Mouse (Mus musculus) MEL (cell line): ENCODE results near the gene Zcchc9. TPM values are rescaled to one million over a fixed set of nuclear protein-coding genes. Genes with fewer than 3 reads are reported as not detected.

Experiments used
- DNase-seq: peaks from one replicate; pipeline ENCODE4 v3.0.0; 2011; ENCODE audit warnings: low read depth, low spot score
- H3K27ac ChIP-seq: 2 replicates; pipeline ENCODE4 v1.5.1; 2012; ENCODE audit warnings: low read depth, mild to moderate bottlenecking, control low read depth, low read length, moderate library complexity; ENCODE audit not compliant: control insufficient read depth
- H3K27me3 ChIP-seq, 2 experiments: fragments of 150-350 bp in 1 of 2; sonication (generic) in 1 of 2; 2 replicates each; pipeline ENCODE4 v1.6.1; 2012; ENCODE audit warnings: low read length in 2 of 2, mild to moderate bottlenecking in 2 of 2, improper control_type of control experiment in 1 of 2, moderate library complexity in 1 of 2; ENCODE audit not compliant: insufficient read depth in 2 of 2, control insufficient read depth in 1 of 2
- H3K36me3 ChIP-seq, 2 experiments: 2 replicates each; pipeline ENCODE4 v1.6.1; 2012 to 2014; ENCODE audit warnings: low read length in 2 of 2, improper control_type of control experiment in 1 of 2, inconsistent platforms in 1 of 2, mild to moderate bottlenecking in 1 of 2; ENCODE audit not compliant: insufficient read depth in 2 of 2, control insufficient read depth in 1 of 2
- H3K4me1 ChIP-seq, 2 experiments: fragments of 150-350 bp in 1 of 2; sonication (generic) in 1 of 2; 2 replicates each; pipeline ENCODE4 v1.6.1; 2012; ENCODE audit warnings: low read length in 2 of 2, improper control_type of control experiment in 1 of 2, mild to moderate bottlenecking in 1 of 2; ENCODE audit not compliant: insufficient read depth in 2 of 2, control insufficient read depth in 1 of 2
- H3K4me3 ChIP-seq, 2 experiments: fragments of 150-350 bp in 1 of 2; sonication (generic) in 1 of 2; 2 replicates each; pipeline ENCODE4 v1.5.1; 2012; ENCODE audit warnings: low read depth in 2 of 2, low read length in 2 of 2, mild to moderate bottlenecking in 2 of 2, moderate library complexity in 2 of 2, control low read depth in 1 of 2, improper control_type of control experiment in 1 of 2; ENCODE audit not compliant: control insufficient read depth in 1 of 2, insufficient read depth in 1 of 2
- H3K79me2 ChIP-seq: 2 replicates; pipeline ENCODE4 v1.6.1; 2012; ENCODE audit warnings: mild to moderate bottlenecking, low read length, moderate library complexity; ENCODE audit not compliant: control insufficient read depth, poor library complexity, insufficient read depth
- H3K9ac ChIP-seq: 2 replicates; pipeline ENCODE4 v1.6.1; 2012; ENCODE audit warnings: low read depth, mild to moderate bottlenecking, control low read depth, low read length, moderate library complexity; ENCODE audit not compliant: control insufficient read depth, poor library complexity, severe bottlenecking
- H3K9me3 ChIP-seq: fragments of 150-350 bp; sonication (generic); replicated peaks from 2 replicates; pipeline ENCODE4 v1.6.1; 2012; ENCODE audit warnings: mild to moderate bottlenecking, low read length, improper control_type of control experiment, moderate library complexity; ENCODE audit not compliant: insufficient read depth
- BHLHE40 ChIP-seq: IDR thresholded peaks from 2 replicates; pipeline ENCODE4 v1.6.1; 2012; ENCODE audit warnings: low read depth, mild to moderate bottlenecking, inconsistent platforms, low read length, improper control_type of control experiment, borderline replicate concordance
- CHD1 ChIP-seq: IDR thresholded peaks from 2 replicates; pipeline ENCODE4 v1.6.1; 2012; ENCODE audit warnings: low read depth, mild to moderate bottlenecking, inconsistent platforms, low read length, improper control_type of control experiment
- CHD2 ChIP-seq: IDR thresholded peaks from 2 replicates; pipeline ENCODE4 v1.6.1; 2011; ENCODE audit warnings: low read length, improper control_type of control experiment
- CTCF ChIP-seq, 3 experiments: IDR thresholded peaks in 2 of 3; conservative IDR thresholded peaks in 1 of 3; 2 replicates each; pipeline ENCODE4 v1.5.1; 2011 to 2012; ENCODE audit warnings: low read length in 3 of 3, low read depth in 2 of 3, mild to moderate bottlenecking in 2 of 3, improper control_type of control experiment in 1 of 3, inconsistent platforms in 1 of 3, mixed read lengths in 1 of 3, moderate library complexity in 1 of 3; ENCODE audit not compliant: control insufficient read depth in 1 of 3, insufficient read depth in 1 of 3, poor library complexity in 1 of 3, severe bottlenecking in 1 of 3
- E2F4 ChIP-seq: IDR thresholded peaks from 2 replicates; pipeline ENCODE4 v1.6.1; 2011; ENCODE audit warnings: low read depth, low read length, improper control_type of control experiment, borderline replicate concordance
- ELF1 ChIP-seq: IDR thresholded peaks from 2 replicates; pipeline ENCODE4 v1.6.1; 2014; ENCODE audit warnings: low read depth, mild to moderate bottlenecking, inconsistent platforms, low read length, improper control_type of control experiment, moderate library complexity
- EP300 ChIP-seq, 2 experiments: IDR thresholded peaks; 2 replicates each; pipeline ENCODE4 v1.6.1; 2011; ENCODE audit warnings: improper control_type of control experiment in 2 of 2, low read length in 2 of 2, low read depth in 1 of 2, mild to moderate bottlenecking in 1 of 2
- ETS1 ChIP-seq: IDR thresholded peaks from 2 replicates; pipeline ENCODE4 v1.6.1; 2012; ENCODE audit warnings: low read depth, mild to moderate bottlenecking, inconsistent platforms, low read length, improper control_type of control experiment, moderate library complexity
- GABPA ChIP-seq: IDR thresholded peaks from 2 replicates; pipeline ENCODE4 v1.6.1; 2012; ENCODE audit warnings: low read depth, mild to moderate bottlenecking, inconsistent platforms, low read length, improper control_type of control experiment, moderate library complexity
- GATA1 ChIP-seq: IDR thresholded peaks from 2 replicates; pipeline ENCODE4 v1.6.1; 2011; ENCODE audit warnings: low read depth, low read length, improper control_type of control experiment
- HCFC1 ChIP-seq: IDR thresholded peaks from 2 replicates; pipeline ENCODE4 v1.6.1; 2012; ENCODE audit warnings: low read depth, mild to moderate bottlenecking, inconsistent platforms, low read length, improper control_type of control experiment, moderate library complexity
- JUND ChIP-seq: IDR thresholded peaks from 2 replicates; pipeline ENCODE4 v1.6.1; 2011; ENCODE audit warnings: low read depth, mild to moderate bottlenecking, improper control_type of control experiment, low read length
- KAT2A ChIP-seq: conservative IDR thresholded peaks from 2 replicates; pipeline ENCODE4 v1.6.1; 2012; ENCODE audit warnings: low read depth, low read length, improper control_type of control experiment, inconsistent platforms
- MAX ChIP-seq: IDR thresholded peaks from 2 replicates; pipeline ENCODE4 v1.6.1; 2011; ENCODE audit warnings: low read length, improper control_type of control experiment
- MAZ ChIP-seq: IDR thresholded peaks from 2 replicates; pipeline ENCODE4 v1.6.1; 2012; ENCODE audit warnings: low read depth, mild to moderate bottlenecking, inconsistent platforms, low read length, improper control_type of control experiment
- MEF2A ChIP-seq: IDR thresholded peaks from 2 replicates; pipeline ENCODE4 v1.6.1; 2014; ENCODE audit warnings: low read depth, mild to moderate bottlenecking, inconsistent platforms, low read length, improper control_type of control experiment; ENCODE audit not compliant: poor library complexity, insufficient replicate concordance, severe bottlenecking; ENCODE audit errors: extremely low read depth
- MYB ChIP-seq: IDR thresholded peaks from 2 replicates; pipeline ENCODE4 v1.6.1; 2011; ENCODE audit warnings: mild to moderate bottlenecking, low read depth, low read length, improper control_type of control experiment
- MYC ChIP-seq: IDR thresholded peaks from 2 replicates; pipeline ENCODE4 v1.6.1; 2011; ENCODE audit warnings: low read depth, mild to moderate bottlenecking, low read length, improper control_type of control experiment, moderate library complexity
- NELFE ChIP-seq: IDR thresholded peaks from 2 replicates; pipeline ENCODE4 v1.6.1; 2011; ENCODE audit warnings: low read depth, low read length, improper control_type of control experiment
- NRF1 ChIP-seq: IDR thresholded peaks from 2 replicates; pipeline ENCODE4 v1.6.1; 2014; ENCODE audit warnings: low read depth, mild to moderate bottlenecking, inconsistent platforms, low read length, improper control_type of control experiment, moderate library complexity; ENCODE audit not compliant: poor library complexity, insufficient read depth, severe bottlenecking
- POLR2A ChIP-seq, 2 experiments: IDR thresholded peaks; 2 replicates each; pipeline ENCODE4 v1.6.1; 2011 to 2012; ENCODE audit warnings: low read length in 2 of 2, mild to moderate bottlenecking in 2 of 2, control low read depth in 1 of 2, improper control_type of control experiment in 1 of 2, low read depth in 1 of 2, moderate library complexity in 1 of 2; ENCODE audit not compliant: control insufficient read depth in 1 of 2, insufficient read depth in 1 of 2, poor library complexity in 1 of 2
- POLR2AphosphoS2 ChIP-seq: IDR thresholded peaks from 2 replicates; pipeline ENCODE4 v1.6.1; 2011; ENCODE audit warnings: low read length, improper control_type of control experiment
- RAD21 ChIP-seq: IDR thresholded peaks from 2 replicates; pipeline ENCODE4 v1.6.1; 2011; ENCODE audit warnings: mild to moderate bottlenecking, low read depth, low read length, improper control_type of control experiment
- RCOR1 ChIP-seq: IDR thresholded peaks from 2 replicates; pipeline ENCODE4 v1.6.1; 2012; ENCODE audit warnings: low read depth, mild to moderate bottlenecking, inconsistent platforms, low read length, improper control_type of control experiment
- SIN3A ChIP-seq: IDR thresholded peaks from 2 replicates; pipeline ENCODE4 v1.6.1; 2012; ENCODE audit warnings: low read length, improper control_type of control experiment, inconsistent platforms
- SMC3 ChIP-seq: IDR thresholded peaks from 2 replicates; pipeline ENCODE4 v1.6.1; 2011; ENCODE audit warnings: low read depth, low read length, improper control_type of control experiment
- TAL1 ChIP-seq: IDR thresholded peaks from 2 replicates; pipeline ENCODE4 v1.6.1; 2012; ENCODE audit warnings: mild to moderate bottlenecking, inconsistent platforms, low read length, moderate library complexity, mixed read lengths
- TCF12 ChIP-seq: IDR thresholded peaks from 2 replicates; pipeline ENCODE4 v1.6.1; 2014; ENCODE audit warnings: low read depth, mild to moderate bottlenecking, inconsistent platforms, low read length, improper control_type of control experiment, moderate library complexity
- UBTF ChIP-seq: IDR thresholded peaks from 2 replicates; pipeline ENCODE4 v1.6.1; 2012; ENCODE audit warnings: low read depth, mild to moderate bottlenecking, inconsistent platforms, low read length, improper control_type of control experiment, moderate library complexity, borderline replicate concordance; ENCODE audit not compliant: insufficient read depth
- USF1 ChIP-seq: IDR thresholded peaks from 2 replicates; pipeline ENCODE4 v1.6.1; 2014; ENCODE audit warnings: low read depth, mild to moderate bottlenecking, inconsistent platforms, low read length, improper control_type of control experiment, moderate library complexity
- USF2 ChIP-seq, 2 experiments: IDR thresholded peaks; 2 replicates each; pipeline ENCODE4 v1.6.1; 2011 to 2012; ENCODE audit warnings: improper control_type of control experiment in 2 of 2, low read length in 2 of 2, borderline replicate concordance in 1 of 2, inconsistent platforms in 1 of 2, low read depth in 1 of 2, mild to moderate bottlenecking in 1 of 2; ENCODE audit not compliant: insufficient read depth in 1 of 2
- ZC3H11A ChIP-seq: IDR thresholded peaks from 2 replicates; pipeline ENCODE4 v1.6.1; 2012; ENCODE audit warnings: low read depth, mild to moderate bottlenecking, inconsistent platforms, low read length, improper control_type of control experiment
- ZKSCAN1 ChIP-seq: IDR thresholded peaks from 2 replicates; pipeline ENCODE4 v1.6.1; 2012; ENCODE audit warnings: low read depth, mild to moderate bottlenecking, inconsistent platforms, low read length, improper control_type of control experiment, moderate library complexity
- ZMIZ1 ChIP-seq: IDR thresholded peaks from 2 replicates; pipeline ENCODE4 v1.6.1; 2012; ENCODE audit warnings: low read depth, mild to moderate bottlenecking, inconsistent platforms, low read length, improper control_type of control experiment, moderate library complexity
- ZNF384 ChIP-seq: IDR thresholded peaks from 2 replicates; pipeline ENCODE4 v1.6.1; 2012; ENCODE audit warnings: low read depth, mild to moderate bottlenecking, inconsistent platforms, low read length, improper control_type of control experiment
- polyA plus RNA-seq, 2 experiments: library from polyadenylated mRNA; stranded (reverse) in 1 of 2; unstranded in 1 of 2; fragments of >175 nt in 1 of 2; fragments of >200 nt in 1 of 2; gene quantifications; 2 replicates each; pipeline versions ENCODE4 v1.2.1 to v1.2.4; 2012; ENCODE audit warnings: low replicate concordance in 2 of 2, low read depth in 1 of 2; ENCODE audit not compliant: insufficient read length in 2 of 2, insufficient read depth in 1 of 2, missing spikeins in 1 of 2
- total RNA-seq: library from RNA; depleted of rRNA; stranded (reverse); fragments of 300-350 nt; gene quantifications from 2 replicates; pipeline ENCODE4 v1.2.3, GENCODE M21; 2012; rRNA removed

The Zcchc9 gene
- 24.7 and 27.5 TPM in 2 replicates for total RNA-seq
- 100 to 1,000 TPM in 1 of 2 experiments, 10 to 100 TPM in 1; 37.3 to 191 TPM for polyA plus RNA-seq

GRCm38 (mm10) chr13:91807155-91807839 is at the start of gene Zcchc9:
TSS of gene Zcchc9 (minus strand) at chr13:91807705.
- peak; percentile 95 for DNase-seq
- peaks cover 10 to 18% of the 10 kb centered on the region in 2 experiments; a peak in 3 of 4 replicates for H3K36me3 ChIP-seq
- peak within 1 kb of the TSS; percentile 95 for H3K9ac ChIP-seq
- no peaks in the 10 kb centered on the region for H3K27me3 ChIP-seq
- H3K4me1 ChIP-seq, result peaks cover 0 to 5% of the 10 kb centered on the region in 2 experiments; a peak in 1 of 4 replicates
- H3K9me3 ChIP-seq, result no peaks in the 10 kb centered on the region
- peaks cover 26% of the 10 kb centered on the region for H3K79me2 ChIP-seq
- peak within 1 kb of the TSS; percentile 93 to 96 for H3K4me3 ChIP-seq
- peak within 1 kb of the TSS; percentile 99 for H3K27ac ChIP-seq
- TF ChIP-seq MAZ (no peak), SIN3A (peak; percentile 70; the same call in 1 of the 2 replicates), USF1 (no peak; the same call in 1 of the 2 replicates), GATA1 (no peak), JUND (no peak), TAL1 (no peak), MYB (no peak), USF2 (IDR thresholded peaks at IDR 0.05; ENCODE audit: borderline replicate concordance in 1 of 2, insufficient read depth in 1 of 2, low read depth in 1 of 2, low read length in 2 of 2) (no peak), SMC3 (0 out of 2 replicates have a peak, but pooled peaks have one; percentile 20), TCF12 (peak; percentile 58), MYC (peak; percentile 71), ZNF384 (no peak), POLR2AphosphoS2 (peak; percentile 90), ZKSCAN1 (no peak), CHD2 (no peak), CTCF (IDR thresholded peaks at IDR 0.05 in 2 of 3, conservative IDR thresholded peaks at IDR 0.05 in 1 of 3; ENCODE audit: control insufficient read depth in 1 of 3, insufficient read depth in 1 of 3, low read depth in 2 of 3, low read length in 3 of 3, poor library complexity in 1 of 3, severe bottlenecking in 1 of 3) (peak in 2 of 3 experiments; percentile 21 to 28; a peak in 3 of 6 replicates), RAD21 (peak; percentile 4), HCFC1 (peak; percentile 91), MAX (peak; percentile 62), ZMIZ1 (peak; percentile 86), GABPA (no peak), EP300 (IDR thresholded peaks at IDR 0.05; ENCODE audit: low read depth in 1 of 2, low read length in 2 of 2) (no peak), ZC3H11A (no peak), ETS1 (peak; percentile 22; the same call in 1 of the 2 replicates), POLR2A (IDR thresholded peaks at IDR 0.05; ENCODE audit: control insufficient read depth in 1 of 2, insufficient read depth in 1 of 2, low read depth in 1 of 2, low read length in 2 of 2, poor library complexity in 1 of 2) (peak; percentile 81 to 96), NRF1 (no peak), E2F4 (no peak), ELF1 (peak; percentile 86), NELFE (peak; percentile 91), MEF2A (no peak), UBTF (no peak), CHD1 (0 out of 2 replicates have a peak, but pooled peaks have one; percentile 73), BHLHE40 (no peak), KAT2A (peak; percentile 62; the same call in 1 of the 2 replicates), RCOR1 (no peak)
